Mouse (Mus musculus): ENCODE measurements around the gene Cd52. TPM values are rescaled to one million over a fixed set of nuclear protein-coding genes. Genes with fewer than 3 reads are reported as not detected.

The Cd52 gene
- 22.9 TPM for polyA plus RNA-seq (2014; fragmentation: Illumina TruSeq; extraction: RNeasy Lipid Tissue Mini Kit (QIAGEN cat#74804); ENCODE audit: low read depth, low replicate concordance)

DNA sequence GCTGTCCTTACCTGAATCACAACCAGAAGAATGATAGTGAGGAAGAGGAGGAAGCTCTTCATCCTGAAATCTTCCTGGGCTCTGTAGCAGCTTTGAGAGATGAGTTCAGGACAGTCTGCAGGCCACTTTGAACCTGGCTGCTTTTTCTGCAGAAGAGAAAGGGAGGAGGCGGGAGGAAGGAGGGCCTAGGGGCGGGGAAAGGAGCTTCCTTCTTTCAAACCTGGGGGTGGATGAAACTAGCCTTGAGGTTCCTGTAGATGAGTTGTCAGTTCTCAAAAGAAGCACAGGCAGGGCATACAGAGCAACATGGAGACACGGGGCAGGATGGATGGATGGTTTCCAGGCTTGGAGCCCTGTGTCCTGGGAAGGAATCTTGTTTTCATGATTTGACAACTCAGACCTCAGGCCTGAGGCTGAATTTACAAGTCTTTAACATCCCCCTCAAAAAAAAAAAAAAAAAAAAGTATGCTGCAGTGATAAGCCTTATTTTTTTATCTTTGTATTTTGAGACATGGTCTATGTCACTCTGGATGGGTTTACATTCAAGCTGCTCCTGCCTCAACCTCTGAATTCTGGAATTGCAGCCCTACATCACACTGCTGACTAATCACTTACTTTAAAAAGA lies at the start of gene Cd52:
Gene Cd52, minus strand, starts transcription at position 160 of the 625 bp plus-strand sequence.

DNA sequence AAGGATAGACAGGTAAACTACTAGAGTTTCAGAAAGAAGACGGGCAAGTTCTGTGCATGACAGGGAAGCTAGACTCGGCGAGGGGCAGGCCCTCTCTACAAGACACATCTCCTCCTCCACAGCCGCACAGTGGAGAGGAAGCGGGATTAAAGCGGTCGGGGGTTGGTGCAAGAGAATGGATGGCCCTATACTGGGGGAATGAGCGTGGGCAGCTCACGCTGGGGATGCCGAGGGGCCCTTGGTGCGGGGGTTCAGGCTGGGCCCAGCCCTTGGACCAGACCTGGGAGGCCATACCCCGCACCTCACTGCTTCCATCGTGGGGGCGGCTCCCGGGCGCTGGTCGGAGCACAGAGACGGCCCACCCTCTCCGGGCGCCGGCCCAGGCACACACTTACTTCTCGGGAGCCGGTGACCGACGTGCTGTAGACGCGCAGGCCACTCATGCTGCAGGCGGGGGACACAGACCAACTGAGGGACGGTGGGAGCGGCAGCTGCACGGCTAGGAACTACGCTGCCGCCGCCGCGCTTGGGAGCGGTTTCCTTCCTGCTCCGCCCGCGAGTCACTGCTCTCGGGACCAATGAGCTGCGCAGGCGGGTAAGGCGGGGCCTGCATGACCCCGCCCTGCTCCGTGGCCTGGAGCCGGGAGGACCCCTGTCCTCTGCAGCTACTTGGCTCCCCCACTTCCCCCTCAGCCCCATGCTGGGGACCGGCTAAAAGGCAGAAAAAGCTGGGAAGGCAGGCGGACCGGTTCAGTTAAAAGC lies 33.5 kb upstream of the Cd52 start, which contains the start of gene Sh3bgrl3:
Gene Sh3bgrl3, minus strand, starts transcription at position 569 of the 762 bp plus-strand sequence.

DNA sequence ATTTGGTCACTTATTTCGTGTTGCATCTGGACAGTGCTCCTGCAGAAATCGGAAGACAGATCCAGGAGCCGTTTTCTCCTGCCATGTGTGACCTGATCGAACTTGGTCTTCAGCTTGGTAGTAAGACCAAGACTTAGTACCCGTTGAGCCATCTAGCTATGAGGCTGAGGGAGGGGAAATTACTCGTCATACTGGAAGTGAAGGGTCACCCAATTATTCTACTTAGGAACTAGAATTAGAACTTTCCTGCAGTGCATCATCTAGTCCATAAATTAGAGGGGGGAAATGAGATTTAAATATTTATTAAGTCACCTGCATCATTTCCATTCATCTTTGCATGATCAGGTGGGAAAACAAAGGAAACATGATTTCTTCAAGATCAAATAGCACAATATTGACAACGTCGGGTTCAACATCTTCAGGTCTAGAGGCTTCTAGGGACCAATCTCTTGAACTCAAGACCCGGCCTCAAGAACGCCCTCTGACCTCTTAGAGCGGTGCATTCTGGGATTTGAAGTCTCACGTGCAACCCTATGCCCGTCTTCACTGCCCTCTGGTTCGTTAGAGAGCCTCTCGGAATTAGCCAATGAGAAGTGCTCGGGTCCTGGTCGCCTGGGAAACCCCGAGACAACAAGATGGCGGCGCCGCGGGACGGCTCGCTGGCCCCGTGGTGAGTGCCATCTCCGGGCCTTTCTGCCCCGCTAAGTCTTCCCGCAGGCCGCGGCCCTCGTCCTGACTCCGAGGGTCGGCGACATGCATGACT lies 7.3 kb upstream of the Cd52 start, which contains the start of gene Ubxn11:
Gene Ubxn11, plus strand, starts transcription at position 592 of the 763 bp plus-strand sequence.

DNA sequence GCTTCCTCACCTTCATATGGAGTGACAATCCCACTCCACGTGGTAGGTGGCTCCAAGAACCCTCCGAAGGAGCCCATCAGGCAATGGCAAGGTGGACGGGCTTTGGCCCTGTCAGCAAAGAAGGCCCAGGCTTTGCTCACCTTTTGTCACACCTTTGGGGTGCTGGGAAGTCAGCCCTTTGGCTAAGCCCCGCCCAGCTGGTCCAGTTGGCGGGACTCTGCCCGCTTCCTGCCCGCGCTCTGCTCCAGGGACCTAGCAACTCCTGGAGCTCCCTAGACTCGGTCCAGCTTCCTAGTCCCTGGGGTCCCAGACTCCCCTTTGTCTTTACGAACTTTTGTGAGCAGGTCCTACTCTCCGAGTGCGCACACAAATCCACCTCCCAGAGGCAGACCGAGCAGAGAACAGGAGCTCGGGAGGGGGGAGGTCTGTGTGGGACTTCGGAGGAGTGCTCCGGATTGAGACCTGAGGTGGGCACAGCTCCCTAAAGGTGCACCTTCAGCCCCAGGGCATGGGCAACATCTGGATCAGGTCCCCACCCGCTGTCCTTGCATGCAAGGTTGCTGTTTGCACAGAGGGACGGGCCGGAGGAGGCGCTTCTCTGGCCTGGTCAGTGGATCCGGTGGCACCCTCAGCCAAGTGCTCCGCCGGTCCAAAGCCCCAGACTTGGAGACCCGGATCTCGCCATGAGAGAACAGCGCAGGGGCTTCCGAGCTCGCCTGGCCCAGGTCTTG lies 34.6 kb downstream of the Cd52 start, which contains the start of gene Crybg2:
Gene Crybg2, plus strand, starts transcription at position 681 of the 731 bp plus-strand sequence.

DNA sequence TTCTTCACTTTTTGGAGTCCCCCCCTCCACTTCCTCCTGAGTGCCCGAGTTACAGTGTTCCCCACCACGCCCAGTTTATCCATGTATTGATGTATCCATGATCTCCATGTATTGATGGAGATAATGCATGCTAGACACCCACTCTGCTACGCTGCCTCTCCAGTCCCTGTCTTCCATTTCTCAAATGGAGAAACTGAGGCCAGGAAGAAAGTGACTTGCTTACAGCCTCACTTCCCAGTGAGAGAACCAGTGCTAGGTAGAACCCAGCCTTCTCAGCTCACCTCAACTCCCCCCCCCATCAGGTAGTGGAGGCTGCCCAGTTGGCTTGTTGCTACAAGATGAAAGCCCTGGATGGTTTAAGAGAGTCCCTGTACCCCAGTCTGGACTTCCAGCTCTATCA lies 41.3 kb downstream of the Cd52 start, which contains the start of gene Zfp683:
Gene Zfp683, plus strand, starts transcription at position 301 of the 400 bp plus-strand sequence.

Other genes starting within 250 kb of the Cd52 start
- 0.58 TPM for gene Rps6ka1, start 207.3 kb downstream of the Cd52 start, polyA plus RNA-seq (2014; fragmentation: Illumina TruSeq; extraction: RNeasy Lipid Tissue Mini Kit (QIAGEN cat#74804); ENCODE audit: low read depth, low replicate concordance)
- 555 TPM for gene Hmgn2, start 126.4 kb downstream of the Cd52 start, polyA plus RNA-seq (2014; fragmentation: Illumina TruSeq; extraction: RNeasy Lipid Tissue Mini Kit (QIAGEN cat#74804); ENCODE audit: low read depth, low replicate concordance)
- 33.4 TPM for gene Dhdds, start 94.2 kb downstream of the Cd52 start, polyA plus RNA-seq (2014; fragmentation: Illumina TruSeq; extraction: RNeasy Lipid Tissue Mini Kit (QIAGEN cat#74804); ENCODE audit: low read depth, low replicate concordance)
- gene Lin28a, start 76.2 kb downstream of the Cd52 start, polyA plus RNA-seq (2014; fragmentation: Illumina TruSeq; extraction: RNeasy Lipid Tissue Mini Kit (QIAGEN cat#74804); ENCODE audit: low read depth, low replicate concordance): not detected
- not detected for gene Zfp683, start 41.2 kb downstream of the Cd52 start, polyA plus RNA-seq (2014; fragmentation: Illumina TruSeq; extraction: RNeasy Lipid Tissue Mini Kit (QIAGEN cat#74804); ENCODE audit: low read depth, low replicate concordance)
- gene Crybg2, start 34.3 kb downstream of the Cd52 start, polyA plus RNA-seq (2014; fragmentation: Illumina TruSeq; extraction: RNeasy Lipid Tissue Mini Kit (QIAGEN cat#74804); ENCODE audit: low read depth, low replicate concordance): not detected
- not detected for gene Ubxn11, start 7.5 kb upstream of the Cd52 start, polyA plus RNA-seq (2014; fragmentation: Illumina TruSeq; extraction: RNeasy Lipid Tissue Mini Kit (QIAGEN cat#74804); ENCODE audit: low read depth, low replicate concordance)
- 1.6 TPM for gene Sh3bgrl3, start 33.7 kb upstream of the Cd52 start, polyA plus RNA-seq (2014; fragmentation: Illumina TruSeq; extraction: RNeasy Lipid Tissue Mini Kit (QIAGEN cat#74804); ENCODE audit: low read depth, low replicate concordance)
- gene Cep85, start 92.0 kb upstream of the Cd52 start, polyA plus RNA-seq (2014; fragmentation: Illumina TruSeq; extraction: RNeasy Lipid Tissue Mini Kit (QIAGEN cat#74804); ENCODE audit: low read depth, low replicate concordance): 7.9 TPM
- gene Gm7534, start 107.9 kb upstream of the Cd52 start, polyA plus RNA-seq (2014; fragmentation: Illumina TruSeq; extraction: RNeasy Lipid Tissue Mini Kit (QIAGEN cat#74804); ENCODE audit: low read depth, low replicate concordance): not detected
- not detected for gene Catsper4, start 132.3 kb upstream of the Cd52 start, polyA plus RNA-seq (2014; fragmentation: Illumina TruSeq; extraction: RNeasy Lipid Tissue Mini Kit (QIAGEN cat#74804); ENCODE audit: low read depth, low replicate concordance)
- gene Cnksr1, start 143.3 kb upstream of the Cd52 start, polyA plus RNA-seq (2014; fragmentation: Illumina TruSeq; extraction: RNeasy Lipid Tissue Mini Kit (QIAGEN cat#74804); ENCODE audit: low read depth, low replicate concordance): not detected
- gene E130218I03Rik, start 148.6 kb upstream of the Cd52 start, polyA plus RNA-seq (2014; fragmentation: Illumina TruSeq; extraction: RNeasy Lipid Tissue Mini Kit (QIAGEN cat#74804); ENCODE audit: low read depth, low replicate concordance): not detected
- gene Zfp593, start 150.5 kb upstream of the Cd52 start, polyA plus RNA-seq (2014; fragmentation: Illumina TruSeq; extraction: RNeasy Lipid Tissue Mini Kit (QIAGEN cat#74804); ENCODE audit: low read depth, low replicate concordance): 0.70 TPM
- not detected for gene Gm30191, start 151.9 kb upstream of the Cd52 start, polyA plus RNA-seq (2014; fragmentation: Illumina TruSeq; extraction: RNeasy Lipid Tissue Mini Kit (QIAGEN cat#74804); ENCODE audit: low read depth, low replicate concordance)
- gene Grrp1, start 159.0 kb upstream of the Cd52 start, polyA plus RNA-seq (2014; fragmentation: Illumina TruSeq; extraction: RNeasy Lipid Tissue Mini Kit (QIAGEN cat#74804); ENCODE audit: low read depth, low replicate concordance): not detected
- 23.7 TPM for gene Pdik1l, start 192.8 kb upstream of the Cd52 start, polyA plus RNA-seq (2014; fragmentation: Illumina TruSeq; extraction: RNeasy Lipid Tissue Mini Kit (QIAGEN cat#74804); ENCODE audit: low read depth, low replicate concordance)
- gene Trim63, start 220.0 kb upstream of the Cd52 start, polyA plus RNA-seq (2014; fragmentation: Illumina TruSeq; extraction: RNeasy Lipid Tissue Mini Kit (QIAGEN cat#74804); ENCODE audit: low read depth, low replicate concordance): not detected
- 20.3 TPM for gene Slc30a2, start 248.1 kb upstream of the Cd52 start, polyA plus RNA-seq (2014; fragmentation: Illumina TruSeq; extraction: RNeasy Lipid Tissue Mini Kit (QIAGEN cat#74804); ENCODE audit: low read depth, low replicate concordance)